Mouse (Mus musculus) forebrain, embryonic 11.5 days (tissue): ENCODE measurements around the gene H2-T22. TPM values are rescaled to one million over a fixed set of nuclear protein-coding genes. Genes with fewer than 3 reads are reported as not detected.
A peak's percentile ranks its signal among the peaks of the same experiment; 100 is the strongest.
"Not testable (repeated sequence)": the region's sequence is repeated elsewhere in the genome, so short reads cannot be mapped to it uniquely, and the experiment has no call there.

ENCODE experiments used
- ATAC-seq: fragments of 200-750 bp; cut with Nextera tagmentation; replicated peaks from 2 replicates; pipeline ENCODE4 v1.8.0; 2017; ENCODE audit warnings: moderate TSS enrichment; ENCODE audit not compliant: low FRiP score
- DNase-seq: peaks from one replicate; pipeline ENCODE4 v3.0.0-alpha.2; 2017; ENCODE audit warnings: low spot score
- H3K27ac ChIP-seq: fragments of 300-500 bp; sonication (generic); 2 replicates; pipeline ENCODE4 v1.5.1; 2014; ENCODE audit warnings: low read depth, low read length
- H3K27me3 ChIP-seq: fragments of 300-500 bp; sonication (generic); 2 replicates; pipeline ENCODE4 v1.6.1; 2014; ENCODE audit warnings: mild to moderate bottlenecking, low read length, mixed read lengths; ENCODE audit not compliant: control insufficient read depth, insufficient read depth
- H3K36me3 ChIP-seq: fragments of 300-500 bp; sonication (generic); 2 replicates; pipeline ENCODE4 v1.6.1; 2014; ENCODE audit warnings: mild to moderate bottlenecking, low read length, moderate library complexity, mixed read lengths; ENCODE audit not compliant: control insufficient read depth, insufficient read depth
- H3K4me1 ChIP-seq: fragments of 300-500 bp; sonication (generic); replicated peaks from 2 replicates; pipeline ENCODE4 v1.6.1; 2014; ENCODE audit warnings: low read length, mixed read lengths; ENCODE audit not compliant: control insufficient read depth, insufficient read depth
- H3K4me2 ChIP-seq: fragments of 300-500 bp; sonication (generic); 2 replicates; pipeline ENCODE4 v1.6.1; 2014; ENCODE audit warnings: low read depth, mild to moderate bottlenecking, low read length, moderate library complexity, mixed read lengths; ENCODE audit not compliant: severe bottlenecking
- H3K4me3 ChIP-seq: fragments of 300-500 bp; sonication (generic); 2 replicates; pipeline ENCODE4 v1.5.1; 2014; ENCODE audit warnings: low read depth, low read length
- H3K9ac ChIP-seq: fragments of 300-500 bp; sonication (generic); 2 replicates; pipeline ENCODE4 v1.6.1; 2014; ENCODE audit warnings: low read length
- H3K9me3 ChIP-seq: fragments of 300-500 bp; sonication (generic); 2 replicates; pipeline ENCODE4 v1.6.1; 2016; ENCODE audit warnings: low read length, mixed read lengths; ENCODE audit not compliant: control insufficient read depth
- WGBS: fragments of 180-500 bp; shearing (Covaris S2); extraction: QIAGEN DNeasy Blood & Tissue Kit; methylation state at CpG from one replicate; pipeline ENCODE4 v1.1.7; 2014; 5-methylcytosine and 5-hydroxymethylcytosine counted together
- polyA plus RNA-seq: library from polyadenylated mRNA; unstranded; fragments of >200 nt; fragmentation: Nextera tagmentation; extraction: Ambion mirVana; gene quantifications from 2 replicates; pipeline ENCODE4 v1.2.1, GENCODE M21; 2014

The H2-T22 gene
- 7.6 and 8.3 TPM in 2 replicates for polyA plus RNA-seq

GRCm38 (mm10) chr17:36042610-36043169, at the start of gene H2-T22, which contains the start of gene Gm6034:
Gene H2-T22, minus strand, starts transcription at chr17:36042747.
Gene Gm6034, plus strand, starts transcription at chr17:36042961.
- 2% methylated on average over 12 of the region's 12 CpGs for WGBS
- peak; percentile 70 for DNase-seq
- H3K4me2 ChIP-seq, result peak within 1 kb of the TSS; percentile 54
- peak within 1 kb of the TSS; percentile 24 for H3K4me3 ChIP-seq
- H3K36me3 ChIP-seq, H3K9me3 ChIP-seq, H3K27me3 ChIP-seq, H3K27ac ChIP-seq, H3K4me1 ChIP-seq: not testable (repeated sequence)
- peak; percentile 91 for ATAC-seq
- H3K9ac ChIP-seq, result peak within 1 kb of the TSS; percentile 39

- WGBS, result no CpG with 5 or more reads among the region's 2 CpGs
These were observed 49.4 kb upstream of the H2-T22 start for GRCm38 (mm10) chr17:36091933-36092332.

DNA sequence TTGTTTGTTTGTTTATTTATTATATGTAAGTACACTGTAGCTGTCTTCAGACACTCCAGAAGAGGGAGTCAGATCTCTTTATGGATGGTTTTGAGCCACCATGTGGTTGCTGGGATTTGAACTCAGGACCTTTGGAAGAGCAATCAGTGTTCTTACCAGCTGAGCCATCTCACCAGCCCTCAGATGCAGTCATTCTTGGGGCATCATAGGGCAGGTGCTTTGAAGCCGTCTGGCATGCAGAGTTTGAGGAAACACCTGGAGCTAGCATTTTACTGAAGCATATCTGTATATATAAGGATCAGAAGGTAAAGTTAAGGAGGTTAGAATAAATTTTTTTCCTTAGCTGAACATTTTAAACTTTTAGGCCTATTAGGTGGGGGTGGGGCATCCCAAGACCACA, 43.4 kb upstream of the H2-T22 start:
- H3K36me3 ChIP-seq, H3K9ac ChIP-seq, H3K27ac ChIP-seq, H3K4me3 ChIP-seq, H3K4me1 ChIP-seq, H3K4me2 ChIP-seq, H3K27me3 ChIP-seq, H3K9me3 ChIP-seq, DNase-seq, ATAC-seq: not testable (repeated sequence)
- 77% methylated on average over 1 of the region's 1 CpGs for WGBS

More at GRCm38 (mm10) chr17:36091933-36092332, 49.4 kb upstream of the H2-T22 start:
- H3K4me3 ChIP-seq, H3K4me1 ChIP-seq, DNase-seq, H3K27me3 ChIP-seq, H3K9ac ChIP-seq, H3K4me2 ChIP-seq, H3K9me3 ChIP-seq, ATAC-seq, H3K27ac ChIP-seq, H3K36me3 ChIP-seq: not testable (repeated sequence)

DNA sequence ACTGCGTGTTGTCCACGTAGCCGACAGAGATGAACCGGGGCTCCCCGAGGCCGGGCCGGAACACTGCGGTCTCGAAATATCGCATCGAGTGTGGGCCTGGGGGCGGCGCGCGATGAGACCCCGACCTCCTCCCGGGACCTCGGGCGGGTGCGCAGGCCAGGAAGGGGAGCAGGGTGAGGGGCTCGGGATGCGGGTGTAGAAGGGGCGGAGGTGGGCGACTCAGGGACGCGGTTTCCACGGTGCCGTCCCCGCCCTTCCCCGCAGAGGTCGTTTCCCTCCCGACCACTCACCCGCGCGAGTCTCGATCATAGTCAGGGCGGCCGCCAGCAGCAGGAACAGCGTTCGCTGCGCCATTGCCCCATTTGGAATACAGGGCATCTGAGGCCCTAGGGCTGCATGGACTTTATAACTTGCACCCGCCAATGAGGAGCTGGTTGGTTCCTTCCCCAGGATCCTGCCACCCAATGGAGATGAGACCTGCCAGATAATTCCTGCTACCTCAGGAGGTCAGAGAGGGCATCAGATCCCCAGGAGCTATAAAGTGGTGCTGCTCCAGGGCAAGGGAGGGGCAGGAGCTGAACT, 41.4 kb upstream of the H2-T22 start:
- no peaks in the 10 kb centered on the region for H3K9me3 ChIP-seq
- peaks cover 9% of the 10 kb centered on the region; the same call in 1 of the 2 replicates for H3K27me3 ChIP-seq
- DNase-seq (peak; percentile 72), ATAC-seq (peak; percentile 61)
- H3K4me2 ChIP-seq, result peak overlapping the region; percentile 99
- peak overlapping the region; percentile 77 for H3K9ac ChIP-seq
- no peaks in the 10 kb centered on the region for H3K4me1 ChIP-seq
- no peak overlapping the region for H3K27ac ChIP-seq
- H3K4me3 ChIP-seq, result peak overlapping the region; percentile 49
- WGBS, result 0% methylated on average over 42 of the region's 42 CpGs
- no peaks in the 10 kb centered on the region for H3K36me3 ChIP-seq

DNA sequence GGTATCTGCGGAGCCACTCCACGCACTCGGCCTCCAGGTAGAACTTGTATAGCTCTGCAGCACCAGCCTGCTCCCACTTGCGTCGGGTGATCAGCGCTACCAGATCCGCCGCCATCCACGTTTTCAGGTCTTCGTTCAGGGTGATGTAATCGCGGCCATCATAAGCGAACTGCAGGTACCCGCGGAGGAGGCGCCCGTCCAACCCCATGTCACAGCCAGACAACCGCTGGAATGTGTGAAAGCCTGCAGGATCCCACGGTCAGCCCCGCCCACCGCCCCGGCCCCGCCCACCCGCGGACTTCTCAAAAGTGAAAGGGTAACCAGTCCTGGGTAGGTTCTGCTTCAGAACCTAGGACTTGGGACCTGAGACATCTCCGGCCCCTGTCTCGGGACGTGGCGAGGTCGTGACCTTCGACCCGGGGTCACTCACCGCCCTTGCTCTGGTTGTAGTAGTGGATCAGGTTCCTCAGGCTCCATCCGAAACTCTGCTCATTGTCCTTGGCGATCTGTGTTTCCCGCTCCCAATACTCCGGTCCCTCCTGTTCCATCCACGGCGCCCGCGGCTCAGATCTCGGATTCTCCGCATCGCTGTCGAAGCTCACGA, 40.8 kb upstream of the H2-T22 start:
- peak overlapping the region; percentile 77 for H3K9ac ChIP-seq
- peak overlapping the region; percentile 99 for H3K4me2 ChIP-seq
- DNase-seq (peak; percentile 87), ATAC-seq (peak; percentile 78)
- H3K9me3 ChIP-seq, result no peaks in the 10 kb centered on the region
- H3K27me3 ChIP-seq, result peaks cover 9% of the 10 kb centered on the region; the same call in 1 of the 2 replicates
- no peaks in the 10 kb centered on the region for H3K4me1 ChIP-seq
- H3K27ac ChIP-seq, result no peak overlapping the region
- under 1% methylated on average over 45 of the region's 46 CpGs for WGBS
- no peaks in the 10 kb centered on the region for H3K36me3 ChIP-seq
- H3K4me3 ChIP-seq, result peak overlapping the region; percentile 49

DNA sequence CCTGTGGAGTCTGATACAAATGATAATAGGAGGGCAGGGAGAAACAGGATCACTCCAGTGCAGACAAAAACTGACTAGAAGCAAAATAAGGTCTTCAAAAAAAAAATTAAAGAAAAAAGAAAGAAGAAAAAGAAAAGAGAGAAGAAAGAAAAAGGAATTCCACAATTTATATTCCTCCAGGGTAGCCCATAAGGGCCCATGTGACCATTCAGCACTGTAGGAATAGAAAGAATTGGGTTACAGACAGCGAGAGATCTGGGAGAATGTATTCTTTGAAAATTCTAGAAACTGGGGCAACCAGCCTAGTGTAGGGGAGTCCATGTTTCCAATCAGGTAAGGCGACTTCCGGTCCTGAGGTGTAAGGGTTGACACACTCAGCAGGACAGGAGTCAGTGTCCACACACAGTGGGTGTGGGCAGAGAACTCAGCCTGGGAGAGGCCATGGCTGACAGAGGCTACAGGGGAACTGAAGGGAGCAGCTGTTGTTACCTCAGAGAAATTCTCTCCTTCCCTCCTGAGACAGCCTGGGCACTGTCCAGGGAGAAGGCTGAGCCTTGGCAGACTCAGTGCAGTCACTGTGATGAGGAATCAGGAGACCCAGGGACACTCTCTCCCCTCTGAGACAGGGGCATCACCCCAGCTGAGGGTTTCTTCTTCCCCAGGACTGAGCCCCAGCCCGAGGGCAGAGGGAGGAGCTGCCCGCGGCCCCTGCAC, 40.1 kb upstream of the H2-T22 start:
- Histone ChIP-seq H3K4me3 (peak overlapping the region; percentile 49; the same call in 1 of the 2 replicates), H3K4me2 (peak overlapping the region; percentile 99; the same call in 1 of the 2 replicates)
- 52% methylated on average over 3 of the region's 6 CpGs for WGBS
- H3K27ac ChIP-seq, ATAC-seq, H3K27me3 ChIP-seq, H3K9me3 ChIP-seq, H3K36me3 ChIP-seq, H3K9ac ChIP-seq, DNase-seq, H3K4me1 ChIP-seq: not testable (repeated sequence)

DNA sequence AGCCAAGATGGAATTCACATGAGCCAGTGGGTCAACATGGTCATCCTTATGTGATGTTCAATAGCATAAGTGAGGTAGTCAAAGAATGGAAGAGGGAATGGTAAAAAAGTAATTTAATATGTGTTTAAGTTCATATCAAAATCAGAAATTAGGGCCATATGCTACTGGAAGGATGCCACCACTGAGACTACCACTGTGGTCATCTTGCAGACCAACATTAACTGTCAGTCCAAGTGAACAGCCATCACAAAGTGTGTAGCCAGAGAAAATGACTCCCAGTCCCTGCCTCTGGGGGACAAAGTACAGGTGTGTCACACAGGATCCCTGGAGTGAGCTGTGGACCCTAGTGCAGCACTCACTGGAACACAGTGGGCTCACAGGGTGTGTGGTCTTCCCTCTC, 39.4 kb upstream of the H2-T22 start:
- H3K27ac ChIP-seq, H3K27me3 ChIP-seq, ATAC-seq, H3K4me1 ChIP-seq, H3K4me2 ChIP-seq, H3K4me3 ChIP-seq, H3K9ac ChIP-seq, H3K9me3 ChIP-seq, H3K36me3 ChIP-seq, DNase-seq: not testable (repeated sequence)

DNA sequence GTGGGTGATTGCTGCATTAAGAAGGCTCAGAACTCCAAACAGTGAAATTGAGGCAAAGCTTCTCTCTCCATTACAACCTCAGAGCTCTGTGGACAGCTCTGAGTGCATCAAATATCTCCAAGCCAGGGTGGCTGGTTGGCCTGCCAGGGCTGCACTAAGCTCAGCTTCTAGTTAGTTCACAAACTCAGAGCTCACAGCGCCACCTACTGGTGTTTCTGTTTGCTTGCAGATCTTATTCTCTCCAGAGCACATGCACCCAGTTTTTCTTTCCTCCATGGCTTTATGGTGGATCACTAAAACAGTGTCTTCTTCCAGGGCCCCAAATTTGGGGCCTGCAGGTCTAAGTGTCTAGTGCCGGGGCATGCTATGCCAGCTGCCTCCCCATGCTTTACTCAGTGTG, 18.3 kb upstream of the H2-T22 start:
- H3K27ac ChIP-seq, result no peak overlapping the region
- H3K4me1 ChIP-seq, result no peaks in the 10 kb centered on the region
- no peaks in the 10 kb centered on the region for H3K27me3 ChIP-seq
- DNase-seq (peak; percentile 84), ATAC-seq (no peak)
- no peak overlapping the region for H3K4me2 ChIP-seq
- H3K4me3 ChIP-seq, result no peak overlapping the region
- no peaks in the 10 kb centered on the region for H3K36me3 ChIP-seq
- WGBS, result 29% methylated on average over 2 of the region's 2 CpGs
- no peak overlapping the region for H3K9ac ChIP-seq
- H3K9me3 ChIP-seq, result no peaks in the 10 kb centered on the region
